Mouse (Mus musculus): ENCODE measurements around the gene Scel.

GRCm38 (mm10) chr14:103469464-103470015, 43.6 kb upstream of the Scel start:
- TF ChIP-seq CTCF (IDR thresholded peaks at IDR 0.05; ENCODE audit: insufficient read depth, low read depth, low read length) (no peak), POLR2A (IDR thresholded peaks at IDR 0.05; ENCODE audit: insufficient read depth, low read depth, low read length) (no peak)

Measured in olfactory bulb, adult 2 months (tissue).